In the genomic region with DNA sequence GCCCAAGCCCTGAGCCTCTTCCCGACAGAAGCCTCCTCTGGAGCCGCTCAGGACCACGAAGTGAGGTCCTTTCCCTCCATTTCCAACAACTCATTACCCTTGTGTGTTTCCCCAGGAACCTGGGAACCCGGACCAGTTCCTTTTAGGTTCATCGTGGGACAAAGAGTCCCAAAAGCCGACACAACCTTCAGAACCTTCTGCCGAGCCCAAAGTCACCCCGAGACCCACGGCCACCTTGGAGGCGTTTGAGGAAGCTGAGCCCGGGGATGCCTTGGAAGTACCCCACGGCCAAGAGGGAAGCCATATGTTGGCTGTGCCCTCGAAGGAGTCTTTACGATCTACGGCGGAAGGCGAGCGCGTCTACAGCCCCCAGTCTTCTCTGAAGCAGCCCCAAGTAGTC, we compare ENCODE assay signal across 8 mouse cellular contexts. TPM values are rescaled to one million over a fixed set of nuclear protein-coding genes. Genes with fewer than 3 reads are reported as not detected.
DNase-seq lines count a peak whose midpoint lies in the region; ATAC-seq lines count a peak whose summit lies in the region.

No protein-coding gene starts in this region.

- H3K36me3 ChIP-seq in heart, embryonic 10.5 days, result no peaks in the 10 kb centered on the region
- no peaks in the 10 kb centered on the region for H3K36me3 ChIP-seq in forebrain, embryonic 16.5 days (ENCODE audit: control insufficient read depth, insufficient read depth)
- no peaks in the 10 kb centered on the region for H3K36me3 ChIP-seq in liver, embryonic 13.5 days

- 6% methylated on average over 19 of the region's 19 CpGs for WGBS in heart, embryonic 10.5 days
- WGBS in forebrain, embryonic 16.5 days, result 11% methylated on average over 19 of the region's 19 CpGs
- 12% methylated on average over 19 of the region's 19 CpGs for WGBS in liver, embryonic 13.5 days (ENCODE audit: insufficient replicate concordance)

- no peak for ATAC-seq in forebrain, embryonic 16.5 days
- no peak for ATAC-seq in liver, embryonic 13.5 days (ENCODE audit: low read depth)

- peaks cover 21% of the 10 kb centered on the region for H3K4me1 ChIP-seq in heart, embryonic 10.5 days
- H3K4me1 ChIP-seq in forebrain, embryonic 16.5 days (replicated peaks; ENCODE audit: control insufficient read depth, insufficient read depth, low read length), result peaks cover 17% of the 10 kb centered on the region
- H3K4me1 ChIP-seq in liver, embryonic 13.5 days (replicated peaks), result peaks cover 29% of the 10 kb centered on the region

- H3K9me3 ChIP-seq in heart, embryonic 10.5 days, result no peaks in the 10 kb centered on the region
- H3K9me3 ChIP-seq in forebrain, embryonic 16.5 days (ENCODE audit: control insufficient read depth, low read length), result no peaks in the 10 kb centered on the region
- no peaks in the 10 kb centered on the region for H3K9me3 ChIP-seq in liver, embryonic 13.5 days (replicated peaks)

- peaks cover 38% of the 10 kb centered on the region for H3K27me3 ChIP-seq in heart, embryonic 10.5 days (ENCODE audit: insufficient read depth, poor library complexity, severe bottlenecking)
- peaks cover 32% of the 10 kb centered on the region for H3K27me3 ChIP-seq in forebrain, embryonic 16.5 days (replicated peaks; ENCODE audit: control insufficient read depth, insufficient read depth, low read length)
- peaks cover 49% of the 10 kb centered on the region for H3K27me3 ChIP-seq in liver, embryonic 13.5 days

- no peak overlapping the region; the same call in 1 of the 2 replicates for H3K27ac ChIP-seq in heart, embryonic 10.5 days
- H3K27ac ChIP-seq in forebrain, embryonic 16.5 days (ENCODE audit: low read length), result no peak overlapping the region
- no peak overlapping the region for H3K27ac ChIP-seq in liver, embryonic 13.5 days

- peak overlapping the region; percentile 26; the same call in 1 of the 2 replicates for H3K9ac ChIP-seq in forebrain, embryonic 16.5 days (replicated peaks; ENCODE audit: low read depth, low read length)
- H3K9ac ChIP-seq in liver, embryonic 13.5 days, result peak overlapping the region; percentile 44; the same call in 1 of the 2 replicates

- DNase-seq in heart, embryonic 10.5 days (ENCODE audit: low spot score), result no peak
- no peak for DNase-seq in heart, postnatal 4 days
- peak; percentile 11 to 21 for DNase-seq in B cell, adult 2 months
- no peak for DNase-seq in liver, embryonic 13.5 days
- no peak for DNase-seq in cerebellum, adult 8-10 months
- DNase-seq in layer of hippocampus, adult 9-11 months, result no peak
- no peak for DNase-seq in frontal cortex, postnatal 25 days (ENCODE audit: low spot score in 2 of 2)

- H3K4me3 ChIP-seq in heart, embryonic 10.5 days, result peak overlapping the region; percentile 53
- no peak overlapping the region; the same call in 1 of the 2 replicates for H3K4me3 ChIP-seq in forebrain, embryonic 16.5 days (replicated peaks; ENCODE audit: low read length)
- H3K4me3 ChIP-seq in liver, embryonic 13.5 days (replicated peaks), result peak overlapping the region; percentile 45

- peak overlapping the region; percentile 42 for H3K4me2 ChIP-seq in forebrain, embryonic 16.5 days (ENCODE audit: low read length)
- peak overlapping the region; percentile 66 for H3K4me2 ChIP-seq in liver, embryonic 13.5 days

RNA-seq across cellular contexts. Expression of gene Dctn1, which starts 4.3 kb away (rescaled TPM):
- 83.2 and 93.0 TPM in 2 replicates for polyA plus RNA-seq in heart, embryonic 10.5 days (2016; fragmentation: Nextera tagmentation; extraction: Ambion mirVana)
- 100 to 1,000 TPM; 122 to 123 TPM for total RNA-seq in heart, postnatal 4 days (2021)
- 150 and 158 TPM in 2 replicates for polyA plus RNA-seq in forebrain, embryonic 16.5 days (2015; fragmentation: Nextera tagmentation; extraction: Ambion mirVana)
- 28.0 and 30.7 TPM in 2 replicates for polyA plus RNA-seq in liver, embryonic 13.5 days (2015; fragmentation: Nextera tagmentation; extraction: Ambion mirVana)

RNA-seq across cellular contexts. Expression of gene 1700003E16Rik, which starts 5.2 kb away (rescaled TPM):
- 0.23 and 0.50 TPM in 2 replicates for polyA plus RNA-seq in heart, embryonic 10.5 days (2016; fragmentation: Nextera tagmentation; extraction: Ambion mirVana)
- total RNA-seq in heart, postnatal 4 days (2021), result under 1 TPM in 1 of 2 experiments, not detected in 1; 0.14 TPM
- polyA plus RNA-seq in forebrain, embryonic 16.5 days (2015; fragmentation: Nextera tagmentation; extraction: Ambion mirVana), result 7.8 and 9.4 TPM in 2 replicates
- polyA plus RNA-seq in liver, embryonic 13.5 days (2015; fragmentation: Nextera tagmentation; extraction: Ambion mirVana), result 0.15 and 0.20 TPM in 2 replicates

RNA-seq across cellular contexts. Expression of gene Wdr54, which starts 5.2 kb away (rescaled TPM):
- 6.9 and 7.3 TPM in 2 replicates for polyA plus RNA-seq in heart, embryonic 10.5 days (2016; fragmentation: Nextera tagmentation; extraction: Ambion mirVana)
- 1 to 10 TPM; 1.6 to 1.8 TPM for total RNA-seq in heart, postnatal 4 days (2021)
- polyA plus RNA-seq in forebrain, embryonic 16.5 days (2015; fragmentation: Nextera tagmentation; extraction: Ambion mirVana), result 18.2 and 21.7 TPM in 2 replicates
- polyA plus RNA-seq in liver, embryonic 13.5 days (2015; fragmentation: Nextera tagmentation; extraction: Ambion mirVana), result 0.60 and 0.67 TPM in 2 replicates

RNA-seq across cellular contexts. Expression of gene Rtkn, which starts 26.2 kb away (rescaled TPM):
- polyA plus RNA-seq in heart, embryonic 10.5 days (2016; fragmentation: Nextera tagmentation; extraction: Ambion mirVana), result 18.4 and 24.4 TPM in 2 replicates
- total RNA-seq in heart, postnatal 4 days (2021), result 10 to 100 TPM; 11.7 to 13.1 TPM
- polyA plus RNA-seq in forebrain, embryonic 16.5 days (2015; fragmentation: Nextera tagmentation; extraction: Ambion mirVana), result 6.9 and 7.4 TPM in 2 replicates
- polyA plus RNA-seq in liver, embryonic 13.5 days (2015; fragmentation: Nextera tagmentation; extraction: Ambion mirVana), result 10.1 and 11.7 TPM in 2 replicates

RNA-seq across cellular contexts. Expression of gene Ino80b, which starts 36.2 kb away (rescaled TPM):
- 11.4 and 16.1 TPM in 2 replicates for polyA plus RNA-seq in heart, embryonic 10.5 days (2016; fragmentation: Nextera tagmentation; extraction: Ambion mirVana)
- 10 to 100 TPM; 14.9 to 17.4 TPM for total RNA-seq in heart, postnatal 4 days (2021)
- 11.4 and 14.4 TPM in 2 replicates for polyA plus RNA-seq in forebrain, embryonic 16.5 days (2015; fragmentation: Nextera tagmentation; extraction: Ambion mirVana)
- 6.3 and 7.2 TPM in 2 replicates for polyA plus RNA-seq in liver, embryonic 13.5 days (2015; fragmentation: Nextera tagmentation; extraction: Ambion mirVana)

Comparison
In these comparisons a context has a peak if more than half of its experiments do, and no peak if none do; other contexts are left out.
1. DNase-seq: peak in B cell, adult 2 months (2 of 2); none in heart, embryonic 10.5 days (single experiment), heart, postnatal 4 days (single experiment), liver, embryonic 13.5 days (single experiment), cerebellum, adult 8-10 months (single experiment), layer of hippocampus, adult 9-11 months (single experiment) and frontal cortex, postnatal 25 days (0 of 2).